10 mouse cellular contexts compared by ENCODE assay signal in genomic region chr13:93787647-93788046, GRCm38 (mm10). TPM values are rescaled to one million over a fixed set of nuclear protein-coding genes. Genes with fewer than 3 reads are reported as not detected.
DNase-seq lines count a peak whose midpoint lies in the region; ATAC-seq lines count a peak whose summit lies in the region.
"Had no signal": no experiment of that assay in that cellular context is flagged by ENCODE, and none has a peak within 500 bp of the region (broad histone marks: within the 10 kb centered on the region; RNA-seq: fewer than 3 reads in every experiment).

No protein-coding gene starts in this region.

- peak; percentile 44 for DNase-seq in adrenal gland, postnatal 14 days
- DNase-seq in adrenal gland, postnatal 4 days (ENCODE audit: low spot score in 2 of 2), result no peak
- DNase-seq in kidney, postnatal 36 days, result peak; percentile 15 to 41
- no peak for DNase-seq in kidney, adult 18-20 months
- DNase-seq in MN1 (ENCODE audit: low spot score), result peak; percentile 67
- peak; percentile 75 for DNase-seq in embryonic facial prominence, embryonic 14.5 days (ENCODE audit: low spot score)
- no peak for DNase-seq in frontal cortex, postnatal 36 days (ENCODE audit: low spot score in 2 of 2)
- DNase-seq: liver, embryonic 13.5 days had no signal

- no peaks in the 10 kb centered on the region for H3K36me3 ChIP-seq in embryonic facial prominence, embryonic 14.5 days (ENCODE audit: control insufficient read depth, insufficient read depth, low read length)
- H3K36me3 ChIP-seq: hindbrain, embryonic 12.5 days; liver, embryonic 13.5 days had no signal

- H3K27me3 ChIP-seq in embryonic facial prominence, embryonic 14.5 days (replicated peaks; ENCODE audit: control insufficient read depth, insufficient read depth, low read length), result no peaks in the 10 kb centered on the region
- H3K27me3 ChIP-seq: hindbrain, embryonic 12.5 days; liver, embryonic 13.5 days had no signal

- H3K4me1 ChIP-seq in embryonic facial prominence, embryonic 14.5 days (ENCODE audit: control insufficient read depth, insufficient read depth, low read length), result peaks cover 10% of the 10 kb centered on the region
- H3K4me1 ChIP-seq: hindbrain, embryonic 12.5 days; liver, embryonic 13.5 days had no signal

- no peak overlapping the region for H3K27ac ChIP-seq in embryonic facial prominence, embryonic 14.5 days (replicated peaks; ENCODE audit: low read depth, low read length)
- H3K27ac ChIP-seq: hindbrain, embryonic 12.5 days; liver, embryonic 13.5 days had no signal

- no peak overlapping the region for H3K9ac ChIP-seq in embryonic facial prominence, embryonic 14.5 days (ENCODE audit: low read depth, low read length)
- H3K9ac ChIP-seq: hindbrain, embryonic 12.5 days; liver, embryonic 13.5 days had no signal

- no peak overlapping the region for H3K4me2 ChIP-seq in embryonic facial prominence, embryonic 14.5 days (ENCODE audit: low read depth, low read length)
- H3K4me2 ChIP-seq: hindbrain, embryonic 12.5 days; liver, embryonic 13.5 days had no signal

- 47% methylated on average over 8 of the region's 8 CpGs for WGBS in embryonic facial prominence, embryonic 14.5 days

- H3K4me3 ChIP-seq in embryonic facial prominence, embryonic 14.5 days (ENCODE audit: low read depth, low read length), result no peak overlapping the region
- H3K4me3 ChIP-seq: hindbrain, embryonic 12.5 days; liver, embryonic 13.5 days had no signal

- no peak for ATAC-seq in embryonic facial prominence, embryonic 14.5 days (ENCODE audit: low read depth)
- no peak for ATAC-seq in megakaryocyte progenitor cell, adult 5-6 weeks (replicated peaks; ENCODE audit: poor library complexity)

- no peaks in the 10 kb centered on the region for H3K9me3 ChIP-seq in embryonic facial prominence, embryonic 14.5 days (ENCODE audit: control insufficient read depth, low read length)
- H3K9me3 ChIP-seq: hindbrain, embryonic 12.5 days; liver, embryonic 13.5 days had no signal

RNA-seq across cellular contexts. Expression of gene Arsb, which starts 16.2 kb away (rescaled TPM):
- 32.8 and 36.1 TPM in 2 replicates for total RNA-seq in adrenal gland, postnatal 14 days (2021)
- 10 to 100 TPM; 39.7 to 41.9 TPM for total RNA-seq in adrenal gland, postnatal 4 days (2021)
- 23.3 and 24.0 TPM in 2 replicates for polyA plus RNA-seq in embryonic facial prominence, embryonic 14.5 days (2014; fragmentation: Nextera tagmentation; extraction: Ambion mirVana)
- total RNA-seq in megakaryocyte progenitor cell, adult 5-6 weeks (2015), result 157 TPM in 2 replicates
- total RNA-seq in megakaryocyte progenitor cell, adult 5-6 weeks (2017), result 32.4 and 33.8 TPM in 2 replicates

Comparison
In these comparisons a context has a peak if more than half of its experiments do, and no peak if none do; other contexts are left out.
1. DNase-seq: peak in adrenal gland, postnatal 14 days (single experiment), kidney, postnatal 36 days (2 of 2), MN1 (single experiment) and embryonic facial prominence, embryonic 14.5 days (single experiment); none in adrenal gland, postnatal 4 days (0 of 2), kidney, adult 18-20 months (single experiment) and frontal cortex, postnatal 36 days (0 of 2).